Mouse (Mus musculus): ENCODE data around the gene Ndufb8.

DNA sequence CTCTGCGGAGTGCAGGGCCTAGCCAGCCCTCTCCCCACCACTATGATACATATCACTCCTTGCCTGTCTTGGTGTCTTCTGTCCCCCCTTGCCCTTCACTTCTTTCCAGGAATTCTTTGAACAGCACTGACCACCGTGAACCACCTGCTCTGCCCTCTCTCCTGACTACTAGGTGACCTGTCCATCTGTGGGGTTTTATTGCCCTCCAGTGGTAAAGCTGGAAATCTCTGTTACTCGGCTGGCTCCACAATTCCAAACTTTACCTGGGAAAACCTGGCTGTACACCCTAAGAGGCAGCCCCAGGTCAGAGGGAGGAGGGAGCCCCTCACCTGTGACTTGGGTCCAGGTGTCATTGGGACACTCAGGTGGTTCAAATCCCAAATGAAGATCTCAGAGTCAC, 19.9 kb downstream of the Ndufb8 start:
- no peak for TF ChIP-seq POLR2A (IDR thresholded peaks at IDR 0.05; ENCODE audit: low read depth, low read length)
- TF ChIP-seq CTCF (IDR thresholded peaks at IDR 0.05; ENCODE audit: extremely low read depth, insufficient read length, insufficient replicate concordance, low read depth, low read length), result no peak
